Mouse (Mus musculus) kidney, postnatal 10 days (tissue): ENCODE results near the gene Ablim2.
A peak's percentile ranks its signal among the peaks of the same experiment; 100 is the strongest.

Experiments used
- DNase-seq: peaks from one replicate; pipeline ENCODE4 v3.0.0; 2021; ENCODE audit warnings: mixed read lengths

The Ablim2 gene

GRCm38 (mm10) chr5:35815051-35815450 lies 57.4 kb downstream of the Ablim2 start:
- DNase-seq = no peak

DNA sequence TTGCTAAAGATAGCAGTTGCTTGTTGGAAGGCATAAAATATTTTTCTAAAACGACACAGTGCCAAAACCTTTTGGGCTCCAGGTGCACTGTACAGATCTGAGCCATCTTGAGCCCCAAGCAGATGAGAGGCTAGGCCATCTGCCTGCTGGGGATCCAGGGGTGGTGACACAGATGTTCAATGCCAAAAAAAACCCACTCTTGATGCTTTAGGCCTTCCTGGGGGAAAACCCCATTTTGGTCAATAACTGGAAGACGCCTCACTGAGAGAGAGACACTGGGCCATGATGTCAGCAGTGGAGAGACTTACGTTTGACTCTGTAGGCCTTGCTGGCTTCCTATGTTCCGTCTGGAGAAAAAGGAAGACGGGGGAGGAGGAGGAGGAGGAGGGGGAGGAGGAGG lies 59.6 kb downstream of the Ablim2 start:
- DNase-seq = no peak

DNA sequence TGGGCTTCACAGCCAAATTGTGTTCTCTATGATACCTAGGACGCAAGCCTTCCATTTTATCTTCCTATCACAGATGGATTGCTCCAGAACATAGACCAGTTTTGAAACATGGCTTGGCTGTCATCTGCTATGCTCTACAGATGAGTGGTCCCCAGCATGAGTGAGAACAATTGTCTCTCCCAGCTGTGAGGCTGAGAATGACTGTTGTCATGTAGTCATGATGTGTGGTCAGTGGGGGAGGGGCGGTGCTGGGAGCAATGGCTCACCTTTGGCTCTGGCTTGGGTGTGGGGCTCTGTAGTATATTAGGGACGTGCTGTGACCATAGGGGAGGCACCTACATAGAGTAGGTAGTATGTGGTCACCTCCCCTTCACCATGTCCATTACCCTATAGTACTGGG lies 60.2 kb downstream of the Ablim2 start:
- no peak for DNase-seq

GRCm38 (mm10) chr5:35822721-35823120 lies 65.0 kb downstream of the Ablim2 start:
- no peak for DNase-seq

- no peak for DNase-seq
Observed at GRCm38 (mm10) chr5:35826465-35826864, 68.8 kb downstream of the Ablim2 start.

DNA sequence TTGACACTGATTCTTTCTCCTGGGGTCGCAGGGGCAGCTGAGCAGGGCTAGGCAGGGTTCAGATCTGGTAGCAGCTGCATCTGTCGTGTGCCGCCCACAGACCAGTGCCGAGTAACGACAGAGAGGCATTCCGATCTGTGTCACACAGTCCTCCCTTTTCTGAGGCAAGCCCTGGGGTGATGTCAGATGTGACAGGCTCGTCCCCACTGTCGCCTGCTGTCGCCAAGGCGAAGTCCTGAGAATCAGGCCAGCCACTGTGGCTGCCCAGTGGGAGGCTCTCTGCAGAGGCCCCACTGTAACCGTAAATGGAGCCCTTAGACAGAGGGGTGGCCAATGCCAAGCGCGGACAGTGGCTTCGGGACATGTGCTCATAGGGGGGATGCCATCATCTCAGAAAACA lies 69.4 kb downstream of the Ablim2 start:
- no peak for DNase-seq

- DNase-seq = no peak
Observed at GRCm38 (mm10) chr5:35827856-35828255, 70.2 kb downstream of the Ablim2 start.

- DNase-seq = no peak
Observed at GRCm38 (mm10) chr5:35830101-35830500, 72.4 kb downstream of the Ablim2 start.

DNA sequence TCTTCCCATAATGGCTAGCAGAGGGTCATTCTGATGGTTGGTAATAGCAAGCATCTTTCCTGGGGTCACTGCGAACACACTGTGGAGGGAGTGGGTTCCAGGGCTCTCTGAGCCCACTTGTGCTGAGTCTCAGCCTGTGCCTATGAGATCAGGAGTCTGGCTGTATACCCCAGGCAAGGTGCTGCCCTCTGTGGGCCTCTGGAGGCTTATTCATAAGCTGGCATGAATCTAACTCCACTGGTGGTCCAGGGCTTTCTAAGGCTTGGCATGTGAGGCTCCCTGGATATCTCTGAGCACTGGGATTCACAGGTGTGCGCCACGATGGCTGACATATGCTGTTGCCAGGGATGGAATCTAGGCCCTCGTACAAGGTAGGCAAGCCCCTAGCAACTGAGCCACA lies 76.2 kb downstream of the Ablim2 start:
- DNase-seq = no peak

- no peak for DNase-seq
Observed at GRCm38 (mm10) chr5:35836992-35837391, 79.3 kb downstream of the Ablim2 start.

- no peak for DNase-seq
Observed at GRCm38 (mm10) chr5:35839262-35839661, 81.6 kb downstream of the Ablim2 start.

DNA sequence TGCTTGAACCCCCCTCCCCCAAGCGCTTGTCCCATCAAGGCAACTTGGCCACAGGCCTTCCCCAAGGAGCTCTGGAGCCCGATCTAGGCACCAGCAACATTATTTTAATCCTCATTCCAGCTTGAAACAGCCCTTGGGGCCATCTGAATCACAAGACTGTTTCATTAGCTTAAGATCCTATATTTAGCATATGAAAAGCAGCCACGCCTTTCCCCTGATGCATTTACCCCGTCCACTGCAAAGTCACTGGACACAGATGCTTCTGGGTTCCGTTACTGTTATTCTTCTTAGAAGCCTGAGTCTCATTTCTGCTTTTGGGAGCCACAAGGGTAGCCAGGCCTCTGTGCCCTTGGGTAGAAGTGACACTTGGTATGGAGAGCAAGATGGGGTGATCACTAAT lies 93.8 kb downstream of the Ablim2 start:
- DNase-seq = no peak

- no peak for DNase-seq
Observed at GRCm38 (mm10) chr5:35853463-35853862, 95.8 kb downstream of the Ablim2 start.

DNA sequence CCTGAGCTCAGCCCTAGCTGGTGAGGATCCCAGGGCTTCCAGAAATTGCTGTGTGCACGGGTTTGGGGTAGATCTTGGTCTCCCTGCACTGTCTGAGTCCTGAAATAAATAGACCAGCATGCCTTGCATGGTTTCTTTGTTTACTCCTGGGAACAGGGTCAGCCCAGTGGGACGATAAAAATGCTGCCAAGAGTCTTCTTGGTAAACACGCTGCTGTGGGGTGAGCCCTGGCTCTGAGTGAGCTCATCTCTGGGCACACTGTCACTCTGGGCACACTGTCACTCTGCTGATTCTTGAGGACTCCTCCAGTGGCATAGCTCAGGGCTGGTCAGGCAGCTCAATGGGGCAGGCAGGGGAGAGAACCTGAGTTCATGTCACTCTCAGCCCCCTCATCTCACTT lies 98.6 kb downstream of the Ablim2 start:
- DNase-seq = no peak

- DNase-seq = peak; percentile 85
Observed at GRCm38 (mm10) chr5:35858069-35858468, 100.4 kb downstream of the Ablim2 start.

DNA sequence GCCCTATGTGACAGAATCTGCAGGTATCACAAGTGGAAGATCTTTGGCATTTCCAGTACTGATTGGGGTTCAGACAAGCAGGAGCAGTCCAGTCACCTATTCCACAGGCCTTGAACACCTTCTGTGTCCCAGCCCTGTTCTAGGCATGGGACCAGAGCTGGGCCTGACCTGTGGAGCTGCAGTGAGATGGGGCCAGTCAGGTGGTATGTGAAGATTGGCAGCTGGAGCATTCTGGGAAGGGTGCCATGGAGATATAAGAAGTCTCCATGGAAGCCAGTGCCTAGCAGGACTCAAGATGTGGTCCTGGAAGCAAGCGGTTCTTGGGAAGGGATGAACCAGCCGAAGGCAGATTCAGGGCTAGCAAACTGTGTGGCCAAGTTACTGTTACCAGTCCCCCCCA lies 103.8 kb downstream of the Ablim2 start:
- no peak for DNase-seq

- no peak for DNase-seq
Observed at GRCm38 (mm10) chr5:35869973-35870372, 112.3 kb downstream of the Ablim2 start.

DNA sequence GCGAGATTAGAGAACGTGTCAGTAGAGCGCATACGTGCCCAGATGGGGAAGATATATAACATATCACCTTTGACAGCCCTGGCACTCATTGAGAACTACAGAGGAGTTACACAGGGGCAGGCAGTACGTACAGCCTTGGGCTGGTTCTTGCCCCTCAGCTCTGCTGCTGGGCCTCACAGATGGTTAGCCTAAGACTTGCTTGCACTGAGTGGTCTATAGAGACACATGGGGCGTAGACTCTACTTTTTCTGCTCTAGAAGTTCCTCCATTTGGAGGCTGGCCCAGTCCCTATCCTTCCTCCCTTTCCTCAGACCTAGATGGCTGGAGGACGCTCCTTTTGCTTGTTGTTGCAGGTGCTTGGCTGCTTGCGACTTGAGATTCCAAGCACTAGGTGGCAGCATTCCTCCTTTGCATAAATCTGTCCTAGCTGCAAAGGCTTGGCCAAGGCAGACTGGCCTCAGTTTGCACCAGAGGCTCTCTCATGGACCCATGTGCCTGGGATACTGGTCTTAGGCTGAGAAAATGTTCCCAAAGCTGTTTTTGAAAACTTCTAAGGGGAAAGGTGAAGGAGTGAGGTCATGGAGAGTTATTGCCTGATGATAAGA lies 112.8 kb downstream of the Ablim2 start:
- peak; percentile 85 for DNase-seq

- DNase-seq = no peak
Observed at GRCm38 (mm10) chr5:35873382-35873781, 115.7 kb downstream of the Ablim2 start.

- DNase-seq = no peak
Observed at GRCm38 (mm10) chr5:35876236-35876635, 118.6 kb downstream of the Ablim2 start.

DNA sequence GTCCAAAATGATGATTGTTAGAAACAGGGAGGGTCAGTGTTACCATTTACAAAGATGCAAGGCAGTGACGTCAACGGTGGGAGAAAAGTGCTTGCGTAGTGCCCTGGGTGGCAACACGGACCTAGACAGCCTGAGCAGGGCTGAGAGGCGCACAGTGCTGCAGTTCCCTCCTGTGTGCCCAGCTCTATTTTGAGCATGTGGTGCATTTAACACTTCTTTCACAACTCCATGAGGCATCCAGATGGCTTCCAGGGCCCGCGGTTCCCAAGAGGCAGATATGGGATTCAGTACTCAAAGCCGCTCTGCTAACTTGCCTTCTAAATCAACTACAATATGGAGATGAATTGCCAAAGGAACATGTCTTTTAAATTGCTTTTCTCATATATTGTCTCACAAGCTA lies 121.5 kb downstream of the Ablim2 start:
- no peak for DNase-seq

GRCm38 (mm10) chr5:35882391-35882790 lies 124.7 kb downstream of the Ablim2 start:
- DNase-seq = peak; percentile 61

- peak; percentile 71 for DNase-seq
Observed at GRCm38 (mm10) chr5:35884262-35884661, 126.6 kb downstream of the Ablim2 start.

- DNase-seq = no peak
Observed at GRCm38 (mm10) chr5:35884689-35885088, 127.0 kb downstream of the Ablim2 start.

DNA sequence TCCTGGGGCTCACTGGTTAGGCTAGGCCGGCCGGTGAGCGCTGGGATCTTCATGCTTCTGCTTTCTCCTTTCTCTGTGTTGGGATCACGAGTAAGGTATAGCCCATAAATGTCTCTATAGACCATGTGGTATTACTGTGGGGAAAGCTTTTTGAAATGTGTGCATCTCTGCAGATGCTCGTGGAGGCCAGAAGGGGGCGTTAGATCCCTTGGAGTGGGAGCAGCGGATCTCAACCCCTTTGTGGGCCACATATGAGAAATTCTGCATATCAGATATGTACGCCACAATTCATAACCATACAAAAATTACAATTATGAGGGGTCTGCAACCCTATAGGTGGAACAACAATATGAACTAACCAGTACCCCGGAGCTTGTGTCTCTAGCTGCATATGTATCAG lies 131.3 kb downstream of the Ablim2 start:
- peak; percentile 55 for DNase-seq

GRCm38 (mm10) chr5:35889641-35890040 lies 132.0 kb downstream of the Ablim2 start:
- DNase-seq = no peak
